Mouse (Mus musculus) kidney, embryonic 14.5 days (tissue): ENCODE measurements at regions not wholly inside any gene's neighbourhood (a gene's known extent, or its start where the extent isn't known, plus 50 kb on each side); places are given as distances from the start of the nearest gene placed in this dataset.

Source experiments
- ATAC-seq: fragments of 200-750 bp; cut with Nextera tagmentation; 2 replicates; pipeline ENCODE4 v1.8.0; 2017; ENCODE audit warnings: moderate number of reproducible peaks, mild to moderate bottlenecking, moderate TSS enrichment, moderate library complexity; ENCODE audit not compliant: low FRiP score, low TSS enrichment
- H3K27ac ChIP-seq: fragments of 300-500 bp; sonication (generic); 2 replicates; pipeline ENCODE4 v1.5.1; 2014; ENCODE audit warnings: low read depth, mild to moderate bottlenecking, low read length, moderate library complexity, mixed read lengths
- H3K27me3 ChIP-seq: fragments of 300-500 bp; sonication (generic); 2 replicates; pipeline ENCODE4 v1.6.1; 2014; ENCODE audit warnings: mild to moderate bottlenecking, low read length; ENCODE audit not compliant: control insufficient read depth, insufficient read depth
- H3K36me3 ChIP-seq: fragments of 300-500 bp; sonication (generic); 2 replicates; pipeline ENCODE4 v1.6.1; 2014; ENCODE audit warnings: low read length, mixed read lengths; ENCODE audit not compliant: control insufficient read depth, insufficient read depth
- H3K4me1 ChIP-seq: fragments of 300-500 bp; sonication (generic); 2 replicates; pipeline ENCODE4 v1.6.1; 2014; ENCODE audit warnings: low read length, mixed read lengths; ENCODE audit not compliant: control insufficient read depth, insufficient read depth
- H3K4me2 ChIP-seq: fragments of 300-500 bp; sonication (generic); replicated peaks from 2 replicates; pipeline ENCODE4 v1.6.1; 2014; ENCODE audit warnings: low read depth, mild to moderate bottlenecking, low read length
- H3K4me3 ChIP-seq: fragments of 300-500 bp; sonication (generic); 2 replicates; pipeline ENCODE4 v1.5.1; 2014; ENCODE audit warnings: mild to moderate bottlenecking, low read length
- H3K9ac ChIP-seq: fragments of 300-500 bp; sonication (generic); 2 replicates; pipeline ENCODE4 v1.6.1; 2014; ENCODE audit warnings: low read depth, mild to moderate bottlenecking, low read length, moderate library complexity
- H3K9me3 ChIP-seq: fragments of 300-500 bp; sonication (generic); 2 replicates; pipeline ENCODE4 v1.6.1; 2016; ENCODE audit warnings: low read length; ENCODE audit not compliant: control insufficient read depth
- WGBS: fragments of 180-500 bp; shearing (Covaris S2); extraction: QIAGEN DNeasy Blood & Tissue Kit; methylation state at CpG from one replicate; pipeline ENCODE4 v1.1.7; 2014; 5-methylcytosine and 5-hydroxymethylcytosine counted together

DNA sequence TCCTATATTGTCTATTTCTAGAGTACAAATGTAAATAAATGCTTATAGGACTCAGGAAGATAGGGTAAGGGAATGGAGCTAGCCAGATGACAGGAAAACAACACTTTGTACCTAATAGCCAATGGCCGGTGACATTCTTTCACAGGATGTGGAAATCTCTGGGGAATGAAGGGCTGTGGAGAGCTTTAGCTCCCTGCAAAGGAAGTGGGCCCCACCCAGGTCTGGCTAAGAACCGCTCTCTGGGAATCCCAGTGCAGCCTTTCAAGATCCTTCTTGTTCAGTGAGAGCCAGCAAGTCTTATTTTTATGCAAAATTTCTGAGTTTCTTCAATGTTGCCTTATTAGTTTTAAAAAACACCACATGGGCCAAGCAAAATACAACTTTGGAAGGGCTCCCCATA, 54.7 kb upstream of the Pappa2 start:
- Histone ChIP-seq H3K27ac (no peak overlapping the region), H3K36me3 (no peaks in the 10 kb centered on the region), H3K9ac (no peak overlapping the region), H3K4me2 (no peak overlapping the region), H3K27me3 (no peaks in the 10 kb centered on the region), H3K9me3 (no peaks in the 10 kb centered on the region), H3K4me1 (no peaks in the 10 kb centered on the region), H3K4me3 (no peak overlapping the region)
- ATAC-seq = no peak
- WGBS = 53% methylated on average over 2 of the region's 2 CpGs

- 86% methylated on average over 6 of the region's 6 CpGs for WGBS
These were observed 56.1 kb upstream of the Pappa2 start for GRCm38 (mm10) chr1:159036371-159036770.

DNA sequence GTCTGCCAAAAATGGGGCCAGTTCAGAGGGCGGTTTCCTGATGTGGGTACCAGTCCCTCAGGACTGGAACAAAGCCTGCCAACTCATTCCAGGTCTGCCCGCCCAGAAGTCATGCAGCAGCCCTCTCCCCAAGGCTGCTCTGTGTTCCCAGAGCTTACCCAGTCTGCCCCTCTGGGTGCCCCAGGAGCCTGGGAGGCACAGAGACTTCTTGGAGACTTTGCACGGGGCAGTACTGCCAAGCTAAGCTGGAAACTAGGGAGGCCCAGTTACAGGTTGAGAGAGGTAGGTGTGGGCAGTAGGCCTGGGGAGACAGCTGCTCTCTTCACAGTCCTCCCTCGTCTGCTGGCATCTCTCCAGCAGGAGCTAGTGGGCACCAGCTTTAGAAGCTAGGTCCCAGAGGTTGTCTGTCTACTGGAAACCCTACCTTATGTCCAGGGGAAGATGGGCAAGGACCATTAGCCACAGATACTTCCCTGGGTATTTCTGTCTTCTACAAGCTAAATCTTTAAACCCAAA, 65.6 kb upstream of the Pappa2 start:
- ATAC-seq = no peak
- Histone ChIP-seq H3K36me3 (no peaks in the 10 kb centered on the region), H3K9ac (no peak overlapping the region), H3K4me2 (no peak overlapping the region), H3K9me3 (no peaks in the 10 kb centered on the region), H3K4me3 (no peak overlapping the region), H3K27ac (no peak overlapping the region), H3K4me1 (no peaks in the 10 kb centered on the region), H3K27me3 (no peaks in the 10 kb centered on the region)
- 80% methylated on average over 4 of the region's 4 CpGs for WGBS

More at GRCm38 (mm10) chr1:159036371-159036770, 56.1 kb upstream of the Pappa2 start:
- no peaks in the 10 kb centered on the region for H3K27me3 ChIP-seq
- no peaks in the 10 kb centered on the region for H3K4me1 ChIP-seq
- no peaks in the 10 kb centered on the region for H3K36me3 ChIP-seq
- no peak for ATAC-seq
- no peak overlapping the region for H3K9ac ChIP-seq
- no peak overlapping the region for H3K27ac ChIP-seq
- no peak overlapping the region for H3K4me2 ChIP-seq
- H3K4me3 ChIP-seq = no peak overlapping the region
- H3K9me3 ChIP-seq = no peaks in the 10 kb centered on the region

- no peaks in the 10 kb centered on the region for H3K9me3 ChIP-seq
- no peak overlapping the region for H3K4me2 ChIP-seq
- H3K9ac ChIP-seq = no peak overlapping the region
- H3K4me3 ChIP-seq = no peak overlapping the region
- 44% methylated on average over 1 of the region's 1 CpGs for WGBS
- H3K27ac ChIP-seq = no peak overlapping the region
- ATAC-seq = no peak
- H3K36me3 ChIP-seq = no peaks in the 10 kb centered on the region
- H3K4me1 ChIP-seq = no peaks in the 10 kb centered on the region
- no peaks in the 10 kb centered on the region for H3K27me3 ChIP-seq
These were observed 84.7 kb upstream of the Pappa2 start for GRCm38 (mm10) chr1:159065024-159065423.

DNA sequence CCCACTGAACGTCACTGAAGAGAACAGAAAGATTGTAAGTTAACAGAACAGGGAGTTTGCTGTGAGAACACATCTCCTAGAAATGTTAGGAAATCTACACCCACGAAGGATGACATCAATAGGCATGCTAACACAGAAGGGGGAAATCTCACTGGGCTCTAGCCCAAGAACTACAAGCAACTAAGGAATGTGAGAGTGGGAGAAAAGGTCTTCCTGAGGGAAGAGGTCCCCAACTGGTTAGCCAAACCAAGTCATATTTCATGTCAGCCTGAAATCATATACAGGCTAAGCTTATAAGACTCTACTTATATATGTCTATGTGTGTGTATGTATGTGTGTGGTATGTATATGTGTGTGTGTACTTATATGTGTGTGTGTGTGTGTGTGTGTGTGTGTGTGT, 118.9 kb upstream of the Pappa2 start:
- WGBS = 57% methylated on average over 2 of the region's 2 CpGs
- Histone ChIP-seq H3K36me3 (no peaks in the 10 kb centered on the region), H3K4me3 (no peak overlapping the region), H3K9me3 (no peaks in the 10 kb centered on the region), H3K4me2 (no peak overlapping the region), H3K27ac (no peak overlapping the region; the same call in 1 of the 2 replicates), H3K4me1 (no peaks in the 10 kb centered on the region), H3K9ac (no peak overlapping the region), H3K27me3 (no peaks in the 10 kb centered on the region)
- ATAC-seq = peak; percentile 88; the same call in 1 of the 2 replicates

DNA sequence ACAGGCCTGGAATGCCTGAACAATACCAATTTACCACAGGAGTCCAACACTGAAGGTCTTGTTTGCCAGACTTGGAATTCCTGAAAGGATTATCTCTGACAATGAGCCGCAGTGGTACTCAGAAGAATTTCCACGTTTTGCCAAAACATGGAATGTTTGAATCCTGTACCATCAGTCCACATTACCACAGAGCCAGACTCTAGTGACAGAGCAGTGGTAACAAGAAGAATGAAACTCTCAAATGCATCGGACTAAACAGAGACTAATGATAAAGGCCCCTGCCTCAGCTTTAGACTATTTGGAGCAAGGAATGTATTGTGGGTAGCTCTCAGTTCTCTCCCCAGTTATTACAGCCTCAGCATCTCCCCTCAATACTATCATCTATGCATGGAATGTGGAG, 109.9 kb upstream of the Cop1 start:
- Histone ChIP-seq H3K4me3 (no peak overlapping the region), H3K27ac (no peak overlapping the region), H3K4me2 (no peak overlapping the region), H3K36me3 (no peaks in the 10 kb centered on the region), H3K4me1 (no peaks in the 10 kb centered on the region), H3K9ac (no peak overlapping the region), H3K27me3 (no peaks in the 10 kb centered on the region), H3K9me3 (no peaks in the 10 kb centered on the region)
- 87% methylated on average over 3 of the region's 3 CpGs for WGBS
- no peak for ATAC-seq

- H3K36me3 ChIP-seq = no peaks in the 10 kb centered on the region
- no peak overlapping the region for H3K27ac ChIP-seq
- no peaks in the 10 kb centered on the region for H3K4me1 ChIP-seq
- no peaks in the 10 kb centered on the region for H3K27me3 ChIP-seq
- no peak for ATAC-seq
- no peak overlapping the region for H3K4me3 ChIP-seq
- no peak overlapping the region for H3K9ac ChIP-seq
- H3K9me3 ChIP-seq = no peaks in the 10 kb centered on the region
- no peak overlapping the region for H3K4me2 ChIP-seq
These were observed 107.2 kb upstream of the Cop1 start for GRCm38 (mm10) chr1:159124874-159125273.

- no peaks in the 10 kb centered on the region for H3K36me3 ChIP-seq
- 0 out of 2 replicates have a peak overlapping the region, but pooled peaks have one; percentile 1 for H3K4me2 ChIP-seq
- H3K27me3 ChIP-seq = no peaks in the 10 kb centered on the region
- ATAC-seq = peak; percentile 68
- H3K4me1 ChIP-seq = no peaks in the 10 kb centered on the region
- H3K4me3 ChIP-seq = no peak overlapping the region
- no peak overlapping the region for H3K27ac ChIP-seq
- no peaks in the 10 kb centered on the region for H3K9me3 ChIP-seq
- 10% methylated on average over 10 of the region's 10 CpGs for WGBS
- H3K9ac ChIP-seq = no peak overlapping the region
These were observed 96.8 kb upstream of the Cop1 start for GRCm38 (mm10) chr1:159135301-159135700.

- H3K9ac ChIP-seq = no peak overlapping the region
- no peak for ATAC-seq
- no peaks in the 10 kb centered on the region for H3K36me3 ChIP-seq
- H3K4me1 ChIP-seq = no peaks in the 10 kb centered on the region
- no peak overlapping the region for H3K4me2 ChIP-seq
- no peaks in the 10 kb centered on the region for H3K27me3 ChIP-seq
- H3K9me3 ChIP-seq = no peaks in the 10 kb centered on the region
- WGBS = 90% methylated on average over 8 of the region's 8 CpGs
- no peak overlapping the region for H3K27ac ChIP-seq
- H3K4me3 ChIP-seq = no peak overlapping the region
These were observed 84.2 kb upstream of the Cop1 start for GRCm38 (mm10) chr1:159147788-159148497.
